Mouse (Mus musculus): ENCODE data around the gene Gcn1l1. TPM values are rescaled to one million over a fixed set of nuclear protein-coding genes. Genes with fewer than 3 reads are reported as not detected.

The Gcn1l1 gene
- polyA plus RNA-seq, 1 experiment from 2014 or later, result 20.9 TPM

- H3K9ac ChIP-seq (ENCODE audit: low read length), result no peak overlapping the region
- no peaks in the 10 kb centered on the region for H3K9me3 ChIP-seq (replicated peaks; ENCODE audit: control insufficient read depth, low read length)
- peaks cover 26% of the 10 kb centered on the region for H3K36me3 ChIP-seq (ENCODE audit: control insufficient read depth, insufficient read depth)
- peaks cover 31% of the 10 kb centered on the region for H3K4me1 ChIP-seq (ENCODE audit: control insufficient read depth, insufficient read depth, low read length)
- H3K4me3 ChIP-seq (ENCODE audit: low read length), result no peak overlapping the region
- ATAC-seq (replicated peaks; ENCODE audit: extremely low read depth, insufficient read depth, low FRiP score), result no peak
- WGBS, result 47% methylated on average over 5 of the region's 5 CpGs
- no peak overlapping the region for H3K27ac ChIP-seq (ENCODE audit: low read length)
- no peak overlapping the region for H3K4me2 ChIP-seq (ENCODE audit: low read depth, low read length)
- no peaks in the 10 kb centered on the region for H3K27me3 ChIP-seq (ENCODE audit: control insufficient read depth, insufficient read depth, low read length)
Measured at GRCm38 (mm10) chr5:115563771-115564585, 1.1 kb upstream of the Gcn1l1 start.

DNA sequence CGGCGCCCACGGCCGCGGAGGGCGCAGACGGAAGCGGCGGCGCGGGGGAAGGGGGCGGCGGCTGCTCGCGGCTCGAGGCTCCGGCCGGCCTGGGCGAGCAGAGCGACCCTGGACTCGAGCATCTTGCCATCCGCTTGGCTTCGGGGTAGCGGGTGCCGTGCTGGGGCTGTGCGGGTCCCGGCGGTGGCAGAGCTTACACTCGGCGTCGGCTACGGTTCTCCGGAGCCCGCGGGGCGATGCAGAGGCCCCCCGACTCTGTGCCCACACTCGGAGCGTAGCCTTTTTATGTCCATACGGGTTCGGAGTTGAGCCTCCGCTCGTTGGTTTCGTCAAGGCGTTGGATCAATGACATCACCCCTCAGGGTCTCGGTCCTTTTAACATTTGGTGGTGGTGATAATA, 349 bp downstream of the Gcn1l1 start:
- under 1% methylated on average over 44 of the region's 46 CpGs for WGBS
- no peaks in the 10 kb centered on the region for H3K27me3 ChIP-seq (ENCODE audit: control insufficient read depth, insufficient read depth, low read length)
- H3K4me3 ChIP-seq (ENCODE audit: low read length), result peak overlapping the region; percentile 93
- H3K36me3 ChIP-seq (ENCODE audit: control insufficient read depth, insufficient read depth), result peaks cover 26% of the 10 kb centered on the region
- peak overlapping the region; percentile 85 for H3K4me2 ChIP-seq (ENCODE audit: low read depth, low read length)
- ATAC-seq (replicated peaks; ENCODE audit: extremely low read depth, insufficient read depth, low FRiP score), result 0 out of 2 replicates have a peak, but pooled peaks have one; percentile 2
- H3K4me1 ChIP-seq (ENCODE audit: control insufficient read depth, insufficient read depth, low read length), result peaks cover 27% of the 10 kb centered on the region
- H3K27ac ChIP-seq (ENCODE audit: low read length), result peak overlapping the region; percentile 71
- H3K9ac ChIP-seq (ENCODE audit: low read length), result peak overlapping the region; percentile 92
- H3K9me3 ChIP-seq (replicated peaks; ENCODE audit: control insufficient read depth, low read length), result no peaks in the 10 kb centered on the region

GRCm38 (mm10) chr5:115568681-115569080, 3.6 kb downstream of the Gcn1l1 start:
- peaks cover 29% of the 10 kb centered on the region for H3K4me1 ChIP-seq (ENCODE audit: control insufficient read depth, insufficient read depth, low read length)
- no peak overlapping the region for H3K9ac ChIP-seq (ENCODE audit: low read length)
- no peak for ATAC-seq (replicated peaks; ENCODE audit: extremely low read depth, insufficient read depth, low FRiP score)
- H3K36me3 ChIP-seq (ENCODE audit: control insufficient read depth, insufficient read depth), result peaks cover 9% of the 10 kb centered on the region
- peak overlapping the region; percentile 26 for H3K27ac ChIP-seq (ENCODE audit: low read length)
- no peak overlapping the region for H3K4me3 ChIP-seq (ENCODE audit: low read length)
- 51% methylated on average over 10 of the region's 10 CpGs for WGBS
- no peaks in the 10 kb centered on the region for H3K27me3 ChIP-seq (ENCODE audit: control insufficient read depth, insufficient read depth, low read length)
- H3K9me3 ChIP-seq (replicated peaks; ENCODE audit: control insufficient read depth, low read length), result no peaks in the 10 kb centered on the region
- no peak overlapping the region for H3K4me2 ChIP-seq (ENCODE audit: low read depth, low read length)

- no peak for ATAC-seq (replicated peaks; ENCODE audit: extremely low read depth, insufficient read depth, low FRiP score)
- Histone ChIP-seq H3K9ac (ENCODE audit: low read length) (no peak overlapping the region), H3K4me1 (ENCODE audit: control insufficient read depth, insufficient read depth, low read length) (peaks cover 27% of the 10 kb centered on the region), H3K4me3 (ENCODE audit: low read length) (no peak overlapping the region), H3K27me3 (ENCODE audit: control insufficient read depth, insufficient read depth, low read length) (no peaks in the 10 kb centered on the region), H3K27ac (ENCODE audit: low read length) (peak overlapping the region; percentile 26; the same call in 1 of the 2 replicates), H3K9me3 (replicated peaks; ENCODE audit: control insufficient read depth, low read length) (no peaks in the 10 kb centered on the region), H3K4me2 (ENCODE audit: low read depth, low read length) (no peak overlapping the region), H3K36me3 (ENCODE audit: control insufficient read depth, insufficient read depth) (peaks cover 8% of the 10 kb centered on the region)
- 56% methylated on average over 11 of the region's 11 CpGs for WGBS
Measured at GRCm38 (mm10) chr5:115569308-115569707, 4.3 kb downstream of the Gcn1l1 start.

GRCm38 (mm10) chr5:115569721-115570120, 4.7 kb downstream of the Gcn1l1 start:
- Histone ChIP-seq H3K27ac (ENCODE audit: low read length) (0 out of 2 replicates have a peak overlapping the region, but pooled peaks have one; percentile 26), H3K36me3 (ENCODE audit: control insufficient read depth, insufficient read depth) (peaks cover 8% of the 10 kb centered on the region), H3K27me3 (ENCODE audit: control insufficient read depth, insufficient read depth, low read length) (no peaks in the 10 kb centered on the region), H3K9me3 (replicated peaks; ENCODE audit: control insufficient read depth, low read length) (no peaks in the 10 kb centered on the region), H3K4me1 (ENCODE audit: control insufficient read depth, insufficient read depth, low read length) (peaks cover 26% of the 10 kb centered on the region), H3K4me3 (ENCODE audit: low read length) (no peak overlapping the region), H3K9ac (ENCODE audit: low read length) (no peak overlapping the region), H3K4me2 (ENCODE audit: low read depth, low read length) (no peak overlapping the region)
- WGBS, result 89% methylated on average over 4 of the region's 4 CpGs
- ATAC-seq (replicated peaks; ENCODE audit: extremely low read depth, insufficient read depth, low FRiP score), result no peak

DNA sequence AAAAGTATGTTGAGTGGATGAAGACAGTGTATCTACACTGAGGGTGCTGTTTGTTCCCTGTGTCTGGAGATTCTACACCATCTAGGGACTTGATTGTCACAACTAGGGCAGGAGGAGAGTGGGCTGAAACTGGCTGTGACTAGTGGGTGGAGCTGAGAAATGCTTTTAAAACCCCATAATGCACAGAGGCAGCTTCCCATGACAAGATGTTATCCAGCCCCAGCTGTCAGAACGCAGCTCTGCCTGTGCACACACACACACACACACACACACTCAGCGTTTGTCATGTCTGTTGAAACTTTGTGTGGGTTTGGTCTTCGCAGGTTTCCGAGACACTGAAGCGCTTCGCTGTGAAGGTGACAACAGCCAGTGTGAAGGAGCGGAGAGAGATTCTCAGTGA, 6.0 kb downstream of the Gcn1l1 start:
- Histone ChIP-seq H3K4me1 (ENCODE audit: control insufficient read depth, insufficient read depth, low read length) (peaks cover 26% of the 10 kb centered on the region), H3K36me3 (ENCODE audit: control insufficient read depth, insufficient read depth) (peaks cover 14% of the 10 kb centered on the region), H3K4me3 (ENCODE audit: low read length) (no peak overlapping the region), H3K9me3 (replicated peaks; ENCODE audit: control insufficient read depth, low read length) (no peaks in the 10 kb centered on the region), H3K27me3 (ENCODE audit: control insufficient read depth, insufficient read depth, low read length) (no peaks in the 10 kb centered on the region), H3K27ac (ENCODE audit: low read length) (no peak overlapping the region; the same call in 1 of the 2 replicates), H3K9ac (ENCODE audit: low read length) (no peak overlapping the region), H3K4me2 (ENCODE audit: low read depth, low read length) (no peak overlapping the region)
- ATAC-seq (replicated peaks; ENCODE audit: extremely low read depth, insufficient read depth, low FRiP score), result no peak
- WGBS, result 89% methylated on average over 7 of the region's 7 CpGs

- Histone ChIP-seq H3K27me3 (ENCODE audit: control insufficient read depth, insufficient read depth, low read length) (no peaks in the 10 kb centered on the region), H3K4me1 (ENCODE audit: control insufficient read depth, insufficient read depth, low read length) (peaks cover 24% of the 10 kb centered on the region), H3K9me3 (replicated peaks; ENCODE audit: control insufficient read depth, low read length) (no peaks in the 10 kb centered on the region), H3K4me2 (ENCODE audit: low read depth, low read length) (0 out of 2 replicates have a peak overlapping the region, but pooled peaks have one; percentile 4), H3K9ac (ENCODE audit: low read length) (0 out of 2 replicates have a peak overlapping the region, but pooled peaks have one; percentile 26), H3K27ac (ENCODE audit: low read length) (peak overlapping the region; percentile 94), H3K4me3 (ENCODE audit: low read length) (no peak overlapping the region), H3K36me3 (ENCODE audit: control insufficient read depth, insufficient read depth) (peaks cover 24% of the 10 kb centered on the region)
- ATAC-seq (replicated peaks; ENCODE audit: extremely low read depth, insufficient read depth, low FRiP score), result peak; percentile 85
- WGBS, result 47% methylated on average over 17 of the region's 17 CpGs
Measured at GRCm38 (mm10) chr5:115572679-115573535, 7.9 kb downstream of the Gcn1l1 start.

- no peaks in the 10 kb centered on the region for H3K9me3 ChIP-seq (replicated peaks; ENCODE audit: control insufficient read depth, low read length)
- no peak overlapping the region for H3K4me2 ChIP-seq (ENCODE audit: low read depth, low read length)
- H3K27ac ChIP-seq (ENCODE audit: low read length), result no peak overlapping the region; the same call in 1 of the 2 replicates
- H3K4me3 ChIP-seq (ENCODE audit: low read length), result no peak overlapping the region
- no peaks in the 10 kb centered on the region for H3K27me3 ChIP-seq (ENCODE audit: control insufficient read depth, insufficient read depth, low read length)
- peaks cover 41% of the 10 kb centered on the region for H3K36me3 ChIP-seq (ENCODE audit: control insufficient read depth, insufficient read depth)
- WGBS, result 42% methylated on average over 8 of the region's 8 CpGs
- H3K9ac ChIP-seq (ENCODE audit: low read length), result no peak overlapping the region
- peaks cover 22% of the 10 kb centered on the region for H3K4me1 ChIP-seq (ENCODE audit: control insufficient read depth, insufficient read depth, low read length)
- peak; percentile 30; the same call in 1 of the 2 replicates for ATAC-seq (replicated peaks; ENCODE audit: extremely low read depth, insufficient read depth, low FRiP score)
Measured at GRCm38 (mm10) chr5:115574992-115575391, 9.9 kb downstream of the Gcn1l1 start.
